Mouse (Mus musculus) c-Kit-positive CD71-negative TER-119-negative erythroid progenitor cells, embryonic 14.5 days (primary cell): ENCODE data around the gene Magea8.
"Not testable (repeated sequence)": the region's sequence is repeated elsewhere in the genome, so short reads cannot be mapped to it uniquely, and the experiment has no call there.

Experiments
- DNase-seq: peaks from one replicate; pipeline ENCODE4 v3.0.0-alpha.2; 2013; ENCODE audit warnings: low read depth

The Magea8 gene

GRCm38 (mm10) chrX:154995750-154996149 is at the start of gene Magea8:
Gene Magea8, minus strand, starts transcription at chrX:154995850.
- DNase-seq, result not testable (repeated sequence)

GRCm38 (mm10) chrX:154949405-154949804 is 46.2 kb downstream of the Magea8 start, which contains the start of gene Magea3:
Gene Magea3, minus strand, starts transcription at chrX:154949505.
- not testable (repeated sequence) for DNase-seq

- DNase-seq, result not testable (repeated sequence)
Observed at GRCm38 (mm10) chrX:154935887-154936286, 59.8 kb downstream of the Magea8 start, which contains the start of gene Magea6. Gene Magea6, minus strand, starts transcription at chrX:154935987.
